Mouse (Mus musculus) cerebellum, adult 9-10 months (tissue): ENCODE measurements around the gene Ift74.

Experiments
- DNase-seq: peaks from one replicate; pipeline ENCODE4 v3.0.0; 2022

The Ift74 gene

GRCm38 (mm10) chr4:94696368-94696767 is 82.1 kb downstream of the Ift74 start:
- DNase-seq: no peak

GRCm38 (mm10) chr4:94711002-94711401 is 96.7 kb downstream of the Ift74 start:
- no peak for DNase-seq

GRCm38 (mm10) chr4:94711426-94711825 is 97.1 kb downstream of the Ift74 start:
- DNase-seq: no peak

- no peak for DNase-seq
Measured at GRCm38 (mm10) chr4:94713741-94714140, 99.5 kb downstream of the Ift74 start.

GRCm38 (mm10) chr4:94715166-94715565 is 100.9 kb downstream of the Ift74 start:
- no peak for DNase-seq

- DNase-seq: no peak
Measured at GRCm38 (mm10) chr4:94725799-94726198, 111.5 kb downstream of the Ift74 start.

- no peak for DNase-seq
Measured at GRCm38 (mm10) chr4:94732721-94733120, 118.4 kb downstream of the Ift74 start.

GRCm38 (mm10) chr4:94737326-94738295 is 123.3 kb downstream of the Ift74 start:
- DNase-seq: no peak

- no peak for DNase-seq
Measured at GRCm38 (mm10) chr4:94738838-94739731, 124.8 kb downstream of the Ift74 start, which contains the start of gene Tek. TSS of gene Tek (plus strand) at chr4:94739289.

GRCm38 (mm10) chr4:94741824-94742223 is 127.5 kb downstream of the Ift74 start:
- DNase-seq: no peak
